Mouse (Mus musculus): Measurements from ENCODE around the gene Fstl3.
A peak's percentile ranks its signal among the peaks of the same experiment; 100 is the strongest.

Fstl3 gene

DNA sequence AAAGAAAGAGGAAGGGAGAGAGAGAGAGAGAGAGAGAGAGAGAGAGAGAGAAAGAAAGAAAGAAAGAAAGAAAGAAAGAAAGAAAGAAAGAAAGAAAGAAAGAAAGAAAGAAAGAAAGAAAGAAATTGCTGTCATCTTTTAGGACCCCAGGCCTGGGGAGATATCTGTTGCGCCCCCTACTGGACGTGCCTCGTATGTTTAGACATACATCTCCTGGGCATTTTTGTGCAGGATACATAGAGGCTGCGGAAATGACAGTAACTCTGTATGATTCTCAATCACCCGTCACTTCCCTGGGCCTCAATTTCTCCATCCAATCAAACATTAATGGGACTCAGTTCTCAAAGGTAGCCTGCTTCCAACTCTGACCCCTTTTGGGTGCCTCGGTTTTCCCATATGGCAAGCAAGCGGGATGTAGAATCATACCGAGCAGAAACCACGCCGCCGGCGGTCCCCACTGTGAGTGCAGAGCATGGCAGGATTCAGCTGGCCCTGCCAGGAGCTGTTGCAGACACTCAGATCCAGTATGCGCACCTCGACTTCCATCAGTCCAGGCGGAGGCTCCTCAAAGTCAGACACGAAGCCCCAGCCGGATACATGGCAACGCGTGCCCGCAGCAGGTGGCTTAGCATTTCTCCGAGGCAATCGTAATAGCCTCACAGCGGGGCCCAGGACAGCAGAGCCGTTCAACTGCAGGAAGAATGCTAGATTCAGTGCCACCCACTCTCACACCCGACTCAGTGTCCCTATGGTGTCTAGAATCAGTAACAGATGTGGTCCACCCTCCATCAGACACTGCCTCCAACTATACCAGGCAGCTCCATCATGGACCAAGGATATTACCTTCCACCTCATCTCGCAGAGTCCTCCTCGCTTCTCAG is 7.1 kb downstream of the Fstl3 start:
- DNase-seq (ENCODE audit: extremely low spot score, low read depth, low spot score): no peak

DNA sequence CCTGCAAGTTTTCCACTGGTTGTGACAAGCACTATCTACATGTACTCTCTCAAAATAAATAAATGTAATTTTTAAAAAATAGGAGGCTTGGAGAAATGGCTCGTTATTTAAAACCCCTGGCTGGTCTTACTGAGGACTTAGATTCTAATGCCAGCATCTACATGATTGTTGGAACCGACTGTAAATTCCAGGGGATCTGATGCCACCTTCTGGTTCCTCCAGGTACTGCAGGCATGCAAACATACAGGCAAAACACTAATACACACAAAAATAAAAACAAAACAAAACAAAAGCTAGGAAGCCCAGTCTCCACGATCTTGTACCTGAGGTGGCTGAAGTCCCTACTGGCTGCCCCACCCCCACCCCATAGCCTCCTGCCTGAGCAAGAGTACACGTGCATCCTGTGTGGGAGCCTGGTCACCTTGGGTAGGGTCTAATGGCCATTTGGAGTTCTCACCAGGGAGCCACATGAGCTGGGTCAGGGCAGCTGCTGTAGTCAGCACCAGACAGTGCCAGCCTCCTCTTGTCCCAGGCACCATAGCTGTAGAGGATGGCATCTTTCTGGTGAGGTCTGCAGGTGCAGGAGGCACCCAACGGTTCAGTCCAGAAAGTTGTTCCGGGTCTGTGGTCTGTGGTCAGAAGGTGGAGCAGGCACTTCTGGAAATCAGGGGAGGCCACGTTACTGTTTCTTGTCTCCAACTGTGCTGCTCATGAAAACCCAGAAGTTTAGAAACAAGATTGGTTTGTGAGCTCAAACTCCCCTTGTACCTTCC is 11.5 kb downstream of the Fstl3 start:
- peak; percentile 63 for DNase-seq (ENCODE audit: extremely low spot score, low read depth, low spot score)

DNA sequence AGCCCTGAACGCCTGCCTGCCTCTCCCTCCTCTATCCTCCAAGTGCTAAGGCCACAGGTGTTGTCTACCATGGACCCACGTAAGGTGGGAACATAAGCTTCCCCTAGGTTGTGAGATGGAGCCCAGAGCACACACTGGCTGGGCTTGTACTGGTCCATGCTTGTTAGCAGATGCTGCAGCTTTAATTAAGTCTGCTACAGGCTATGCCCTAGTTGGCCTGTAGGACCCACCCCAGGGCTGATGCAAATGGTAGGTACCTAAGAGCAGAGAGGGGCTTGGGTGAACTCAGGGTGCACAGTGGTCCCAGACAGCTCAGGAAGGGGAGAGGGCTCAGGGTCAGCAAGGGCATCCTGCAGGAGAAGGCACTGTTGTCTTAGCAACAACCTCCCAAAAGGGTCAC is 12.5 kb downstream of the Fstl3 start:
- DNase-seq (ENCODE audit: extremely low spot score, low read depth, low spot score): no peak

- no peak for DNase-seq (ENCODE audit: extremely low spot score, low read depth, low spot score)
Observed at GRCm38 (mm10) chr10:79790861-79791260, 13.8 kb downstream of the Fstl3 start, which contains the start of gene Prss57. TSS of gene Prss57 (minus strand) at chr10:79790961.

- no peak for DNase-seq (ENCODE audit: extremely low spot score, low read depth, low spot score)
Observed at GRCm38 (mm10) chr10:79792339-79793040, 15.4 kb downstream of the Fstl3 start.

DNA sequence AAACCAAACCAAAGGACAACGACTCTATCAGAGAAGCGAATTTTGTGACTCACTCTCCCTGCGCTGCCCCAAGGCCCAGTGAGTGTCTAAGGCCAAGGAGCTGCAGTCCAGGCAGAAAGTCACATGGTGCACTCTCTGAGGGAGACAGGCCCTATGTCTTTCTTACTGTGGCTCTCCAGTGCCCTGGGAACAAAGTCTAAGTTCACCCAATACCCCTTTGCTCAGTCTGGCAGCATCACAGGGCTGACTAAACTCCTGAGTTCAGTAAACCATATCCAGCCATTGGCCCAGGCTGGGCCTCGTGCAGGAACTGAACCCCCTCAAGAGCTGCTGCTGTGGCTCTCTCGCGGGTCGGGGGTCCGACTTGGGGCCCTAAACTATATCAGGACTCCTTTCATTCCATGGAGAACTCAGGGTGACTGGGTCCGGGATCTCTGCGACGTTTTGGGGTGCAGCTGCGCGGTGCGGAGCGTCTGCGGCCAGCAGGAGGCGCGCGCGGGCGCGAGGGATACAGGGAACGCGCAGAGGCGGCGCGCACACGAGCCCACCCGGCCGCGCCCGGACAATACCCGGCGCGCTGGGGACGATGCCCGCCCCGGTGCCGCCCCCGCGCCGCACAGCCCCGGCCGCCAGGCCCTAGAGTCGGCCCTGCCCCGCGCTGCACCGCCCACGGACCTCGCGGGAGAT is 16.1 kb downstream of the Fstl3 start, which contains the start of gene Palm:
TSS of gene Palm (plus strand) at position 522 of the 687 bp plus-strand sequence.
- DNase-seq (ENCODE audit: extremely low spot score, low read depth, low spot score): no peak

DNA sequence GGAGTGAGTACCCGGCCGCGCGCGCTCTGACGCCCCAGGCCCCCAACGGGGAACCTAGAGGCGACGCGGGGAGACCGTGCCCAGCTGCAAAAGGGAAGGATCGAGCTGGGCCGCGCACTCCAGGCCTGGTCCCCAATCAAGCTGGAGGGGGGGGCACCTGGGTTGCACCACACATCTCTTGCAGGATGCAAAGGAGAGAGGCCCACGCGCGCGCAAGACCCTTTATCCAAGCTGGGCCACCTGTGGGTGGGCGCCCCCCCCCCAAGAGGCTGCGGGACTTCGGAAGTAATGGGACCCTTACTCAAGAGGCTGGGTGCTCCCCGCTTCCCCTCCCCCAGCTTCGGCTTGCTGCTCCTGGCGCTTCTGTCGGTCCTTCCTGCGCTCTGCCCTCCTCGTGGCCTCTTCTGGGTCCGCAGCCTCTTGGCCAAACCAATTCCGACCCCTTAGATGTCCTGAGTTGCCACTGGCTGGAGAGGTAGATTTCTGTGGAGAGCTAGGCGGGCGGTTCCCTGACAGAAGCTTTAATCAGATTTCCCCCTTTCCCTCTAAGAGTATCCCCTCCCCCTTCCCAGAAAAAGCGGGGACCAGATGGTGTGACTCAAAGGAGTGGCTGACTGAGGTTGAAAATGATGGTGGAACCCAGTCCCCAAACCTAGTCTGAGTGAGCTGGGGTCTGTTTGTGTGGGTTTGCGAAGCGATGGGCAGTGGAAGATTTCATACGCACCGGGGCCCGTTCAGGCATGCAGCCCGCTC is 16.8 kb downstream of the Fstl3 start:
- DNase-seq (ENCODE audit: extremely low spot score, low read depth, low spot score): no peak

GRCm38 (mm10) chr10:79794491-79794931 is 17.4 kb downstream of the Fstl3 start:
- DNase-seq (ENCODE audit: extremely low spot score, low read depth, low spot score): no peak

GRCm38 (mm10) chr10:79795905-79796304 is 18.8 kb downstream of the Fstl3 start:
- no peak for DNase-seq (ENCODE audit: extremely low spot score, low read depth, low spot score)

DNA sequence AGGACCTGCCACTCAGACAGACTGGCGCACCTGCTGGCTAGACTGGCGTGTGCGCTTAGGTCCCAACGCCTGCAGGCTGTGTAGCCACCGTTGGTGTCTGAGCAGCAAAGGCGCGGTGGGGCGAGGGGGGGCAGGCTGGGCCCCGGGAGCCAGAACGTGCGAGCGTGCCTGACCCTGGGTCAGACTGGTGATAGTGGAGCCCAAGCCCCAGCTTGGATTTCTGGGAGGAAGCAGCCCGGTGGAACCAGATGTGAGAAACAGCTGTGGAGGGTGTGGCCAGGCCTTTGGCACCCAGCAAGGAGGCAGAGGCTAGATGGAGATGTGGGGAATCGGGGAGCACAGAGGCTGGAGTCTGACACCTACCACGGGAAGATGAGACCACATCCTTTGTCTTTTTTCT is 20.3 kb downstream of the Fstl3 start:
- no peak for DNase-seq (ENCODE audit: extremely low spot score, low read depth, low spot score)

GRCm38 (mm10) chr10:79798289-79798928 is 21.3 kb downstream of the Fstl3 start:
- no peak for DNase-seq (ENCODE audit: extremely low spot score, low read depth, low spot score)

DNA sequence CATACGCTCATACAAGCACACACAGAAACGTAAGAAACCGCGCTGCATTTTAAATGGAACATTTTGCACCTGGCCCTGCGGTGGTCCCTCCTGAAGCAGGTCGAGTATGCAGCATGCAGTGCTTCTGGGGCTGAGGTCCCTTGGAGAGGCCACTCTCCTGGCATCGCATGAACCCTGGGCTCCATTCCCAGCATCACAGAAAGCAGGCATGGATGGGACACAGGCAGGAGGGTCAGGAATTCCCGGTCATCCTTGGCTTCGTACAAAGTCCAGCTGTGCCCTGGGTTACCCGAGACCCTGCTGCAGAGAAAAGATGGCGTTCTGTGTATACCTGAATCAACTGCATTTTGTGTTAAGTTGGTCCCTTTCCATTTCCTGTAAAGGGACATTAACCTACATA is 23.4 kb downstream of the Fstl3 start:
- no peak for DNase-seq (ENCODE audit: extremely low spot score, low read depth, low spot score)

- no peak for DNase-seq (ENCODE audit: extremely low spot score, low read depth, low spot score)
Observed at GRCm38 (mm10) chr10:79801837-79802236, 24.8 kb downstream of the Fstl3 start.

GRCm38 (mm10) chr10:79802331-79802971 is 25.4 kb downstream of the Fstl3 start:
- DNase-seq (ENCODE audit: extremely low spot score, low read depth, low spot score): no peak

GRCm38 (mm10) chr10:79803716-79804323 is 26.7 kb downstream of the Fstl3 start:
- peak; percentile 28 for DNase-seq (ENCODE audit: extremely low spot score, low read depth, low spot score)

- no peak for DNase-seq (ENCODE audit: extremely low spot score, low read depth, low spot score)
Observed at GRCm38 (mm10) chr10:79805636-79806035, 28.6 kb downstream of the Fstl3 start.

- DNase-seq (ENCODE audit: extremely low spot score, low read depth, low spot score): no peak
Observed at GRCm38 (mm10) chr10:79806331-79806730, 29.3 kb downstream of the Fstl3 start.

- DNase-seq (ENCODE audit: extremely low spot score, low read depth, low spot score): no peak
Observed at GRCm38 (mm10) chr10:79806972-79807371, 29.9 kb downstream of the Fstl3 start.

DNA sequence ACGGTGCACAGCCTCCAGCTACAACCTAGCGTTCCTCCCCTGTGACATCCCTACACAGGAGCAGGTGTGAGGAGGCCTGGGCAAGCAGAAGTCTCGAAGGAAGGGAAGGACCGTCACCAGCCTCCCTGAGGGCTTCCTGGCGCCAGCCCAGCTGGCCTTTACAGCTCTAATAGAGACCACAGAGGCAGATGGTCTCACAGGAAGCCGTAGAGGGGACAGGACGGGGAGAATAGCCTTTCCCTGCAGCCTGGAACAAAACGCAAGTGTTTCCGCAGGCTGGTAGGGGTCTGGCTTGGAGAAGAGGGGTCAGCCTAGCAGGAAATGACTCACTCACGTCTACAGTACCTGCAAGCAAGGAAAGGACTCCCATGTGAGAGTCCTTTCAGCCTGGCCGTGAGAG is 30.8 kb downstream of the Fstl3 start:
- DNase-seq (ENCODE audit: extremely low spot score, low read depth, low spot score): no peak

Measured in hindlimb bud, embryonic 11.5 days (tissue).